Mouse (Mus musculus) gastrocnemius, adult 2 months (tissue): ENCODE data around the gene Unc5c. TPM values are rescaled to one million over a fixed set of nuclear protein-coding genes. Genes with fewer than 3 reads are reported as not detected.

Experiments
- DNase-seq: peaks from one replicate; pipeline ENCODE4 v3.0.0; 2022
- H3K27ac ChIP-seq: fragments of 200-600 bp; 2 replicates; pipeline ENCODE4 v1.8.1; 2022; ENCODE audit warnings: mild to moderate bottlenecking
- H3K4me3 ChIP-seq: fragments of 200-600 bp; 2 replicates; pipeline ENCODE4 v1.8.1; 2022; ENCODE audit warnings: mild to moderate bottlenecking, moderate library complexity
- CTCF ChIP-seq: fragments of 200-600 bp; IDR thresholded peaks from 2 replicates; pipeline ENCODE4 v1.8.1; 2022; ENCODE audit warnings: antibody characterized with exemption, mild to moderate bottlenecking, moderate library complexity
- intact Hi-C: fragments of 180-260 bp; cut with DNase I; formaldehyde crosslinking; loops from one replicate; pipeline ENCODE4 v1.15.1; 2025
- total RNA-seq, 2 experiments: library from RNA; stranded (reverse); gene quantifications; 2 replicates each; pipeline ENCODE4 v1.2.3; 2021

Unc5c gene
- total RNA-seq, 2 experiments from 2014 or later: not detected

- no peak for TF ChIP-seq CTCF
- H3K4me3 ChIP-seq: no peak overlapping the region
- DNase-seq: no peak
- intact Hi-C loops: no loop called here
- no peak overlapping the region for H3K27ac ChIP-seq
Observed at GRCm38 (mm10) chr3:141644264-141644663, 179.2 kb downstream of the Unc5c start.

GRCm38 (mm10) chr3:141646588-141646987 lies 181.6 kb downstream of the Unc5c start:
- no peak for DNase-seq
- H3K27ac ChIP-seq: no peak overlapping the region
- no peak overlapping the region for H3K4me3 ChIP-seq
- no peak for TF ChIP-seq CTCF
- intact Hi-C loops: no loop called here

GRCm38 (mm10) chr3:141650658-141651057 lies 185.6 kb downstream of the Unc5c start:
- intact Hi-C loops: no loop called here
- H3K4me3 ChIP-seq: no peak overlapping the region
- TF ChIP-seq CTCF: no peak
- no peak for DNase-seq
- no peak overlapping the region for H3K27ac ChIP-seq

GRCm38 (mm10) chr3:141653915-141654314 lies 188.9 kb downstream of the Unc5c start:
- DNase-seq: no peak
- no peak overlapping the region for H3K27ac ChIP-seq
- intact Hi-C loops: no loop called here
- TF ChIP-seq CTCF: no peak
- no peak overlapping the region for H3K4me3 ChIP-seq

- no peak for TF ChIP-seq CTCF
- intact Hi-C loops: no loop called here
- Histone ChIP-seq H3K27ac (no peak overlapping the region), H3K4me3 (no peak overlapping the region)
- DNase-seq: no peak
Observed at GRCm38 (mm10) chr3:141659041-141659789, 194.2 kb downstream of the Unc5c start.

- no peak for TF ChIP-seq CTCF
- DNase-seq: no peak
- intact Hi-C loops: no loop called here
- H3K27ac ChIP-seq: no peak overlapping the region
- no peak overlapping the region for H3K4me3 ChIP-seq
Observed at GRCm38 (mm10) chr3:141660065-141661062, 195.3 kb downstream of the Unc5c start.

- intact Hi-C loops: no loop called here
- Histone ChIP-seq H3K4me3 (no peak overlapping the region), H3K27ac (no peak overlapping the region)
- DNase-seq: no peak
- no peak for TF ChIP-seq CTCF
Observed at GRCm38 (mm10) chr3:141689113-141689512, 224.1 kb downstream of the Unc5c start.

GRCm38 (mm10) chr3:141690676-141691075 lies 225.7 kb downstream of the Unc5c start:
- no peak overlapping the region for H3K4me3 ChIP-seq
- DNase-seq: no peak
- H3K27ac ChIP-seq: no peak overlapping the region
- TF ChIP-seq CTCF: no peak
- intact Hi-C loops: no loop called here

- Histone ChIP-seq H3K27ac (no peak overlapping the region), H3K4me3 (no peak overlapping the region)
- DNase-seq: no peak
- intact Hi-C loops: no loop called here
- TF ChIP-seq CTCF: no peak
Observed at GRCm38 (mm10) chr3:141691418-141691817, 226.4 kb downstream of the Unc5c start.

GRCm38 (mm10) chr3:141691846-141692245 lies 226.8 kb downstream of the Unc5c start:
- TF ChIP-seq CTCF: no peak
- DNase-seq: no peak

GRCm38 (mm10) chr3:141699177-141699576 lies 234.2 kb downstream of the Unc5c start:
- TF ChIP-seq CTCF: no peak
- no peak overlapping the region for H3K4me3 ChIP-seq
- intact Hi-C loops: no loop called here
- no peak for DNase-seq
- H3K27ac ChIP-seq: no peak overlapping the region

More at GRCm38 (mm10) chr3:141691846-141692245, 226.8 kb downstream of the Unc5c start:
- H3K27ac ChIP-seq: no peak overlapping the region
- H3K4me3 ChIP-seq: no peak overlapping the region
- intact Hi-C loops: no loop called here

- no peak for TF ChIP-seq CTCF
- Histone ChIP-seq H3K27ac (no peak overlapping the region), H3K4me3 (no peak overlapping the region)
- DNase-seq: no peak
- intact Hi-C loops: no loop called here
Observed at GRCm38 (mm10) chr3:141701381-141701909, 236.4 kb downstream of the Unc5c start.

- intact Hi-C loops: no loop called here
- no peak for DNase-seq
- Histone ChIP-seq H3K4me3 (no peak overlapping the region), H3K27ac (no peak overlapping the region)
- no peak for TF ChIP-seq CTCF
Observed at GRCm38 (mm10) chr3:141711601-141712000, 246.6 kb downstream of the Unc5c start.
